Mouse (Mus musculus) ovary, adult 18-20 months (tissue): ENCODE data around the gene Cacna1s.

Source experiments
- DNase-seq: peaks from one replicate; pipeline ENCODE4 v3.0.0; 2022; ENCODE audit warnings: low spot score, mixed read lengths

Gene Cacna1s

DNA sequence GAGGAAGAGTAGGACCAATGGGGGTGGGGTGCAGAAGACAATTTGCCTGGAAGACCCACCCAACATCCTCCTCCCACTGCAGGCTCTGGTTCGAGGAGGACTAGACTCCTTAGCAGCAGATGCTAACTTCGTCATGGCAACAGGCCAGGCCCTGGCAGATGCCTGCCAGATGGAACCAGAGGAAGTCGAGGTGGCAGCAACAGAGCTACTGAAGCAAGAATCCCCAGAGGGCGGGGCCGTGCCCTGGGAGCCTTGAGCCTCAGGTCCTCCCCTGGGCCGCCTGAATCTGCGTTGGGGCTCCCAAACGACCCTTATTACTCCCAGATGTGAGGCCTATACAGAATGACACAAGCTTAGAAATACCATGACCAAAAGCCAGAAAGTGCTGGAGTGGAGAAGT lies 66.3 kb downstream of the Cacna1s start:
- no peak for DNase-seq

DNA sequence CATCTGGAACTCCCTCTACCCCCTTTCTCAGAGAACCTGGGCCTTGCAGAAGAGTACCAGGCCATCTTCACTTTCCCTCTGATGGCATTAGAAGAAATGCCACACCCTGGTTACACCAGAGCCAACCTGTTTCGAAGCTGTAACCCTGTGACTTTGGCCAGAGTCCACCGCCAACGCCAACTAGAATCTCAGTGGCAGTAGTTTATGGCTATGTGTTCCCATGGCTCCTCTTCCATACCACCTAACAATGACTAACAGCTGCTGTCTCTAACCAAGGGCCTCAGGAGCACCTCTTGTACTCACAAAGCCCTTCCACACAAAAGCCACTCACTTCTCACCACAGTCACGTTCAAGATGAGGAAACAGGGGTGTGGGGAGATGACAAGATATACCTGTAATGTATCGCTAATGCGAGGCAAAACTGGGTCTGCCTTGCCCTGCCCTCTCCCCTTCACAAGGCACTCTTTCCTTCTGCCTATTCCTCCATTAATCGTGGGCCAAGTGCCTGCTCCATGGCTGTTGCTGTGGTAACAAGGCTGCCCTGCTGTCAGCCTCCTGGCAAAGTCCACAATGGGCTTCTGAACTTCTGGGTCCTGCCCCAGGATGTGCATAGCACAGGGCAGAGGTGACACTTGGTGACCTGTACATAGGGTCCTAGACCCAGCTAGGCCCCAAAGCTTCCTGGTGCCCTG lies 67.2 kb downstream of the Cacna1s start:
- DNase-seq = no peak

DNA sequence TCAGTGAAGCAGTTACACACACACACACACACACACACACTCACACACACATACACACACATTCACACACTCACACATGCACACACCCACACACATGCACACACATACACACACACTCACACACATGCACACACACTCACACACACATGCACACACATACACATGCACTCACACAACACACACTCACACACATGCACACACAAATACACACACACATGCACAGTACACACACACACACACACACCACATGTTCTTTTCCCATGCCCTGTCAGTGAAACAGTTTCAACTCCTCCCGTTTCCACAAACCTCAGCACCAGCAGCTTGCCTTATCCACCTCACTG lies 67.7 kb downstream of the Cacna1s start:
- no peak for DNase-seq

DNA sequence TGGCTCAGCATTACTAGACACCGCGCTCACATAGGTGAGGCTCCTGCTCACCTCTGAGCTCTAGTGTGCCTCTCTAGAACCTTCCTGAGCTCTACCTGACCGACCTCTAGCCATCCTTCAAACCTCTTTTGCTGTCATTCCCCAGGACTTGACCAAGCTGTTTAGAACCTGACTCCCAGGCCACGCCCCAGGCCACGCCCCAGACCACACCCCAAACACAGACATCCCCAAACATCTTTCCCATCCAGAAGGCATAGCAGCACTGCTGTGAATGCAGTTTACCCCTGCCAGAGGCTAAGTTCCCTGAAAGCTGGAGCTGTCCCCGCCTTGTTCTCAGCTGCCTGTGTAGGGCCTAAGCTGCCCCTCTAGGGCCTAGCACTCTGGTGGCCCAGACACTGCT lies 68.2 kb downstream of the Cacna1s start:
- no peak for DNase-seq

DNA sequence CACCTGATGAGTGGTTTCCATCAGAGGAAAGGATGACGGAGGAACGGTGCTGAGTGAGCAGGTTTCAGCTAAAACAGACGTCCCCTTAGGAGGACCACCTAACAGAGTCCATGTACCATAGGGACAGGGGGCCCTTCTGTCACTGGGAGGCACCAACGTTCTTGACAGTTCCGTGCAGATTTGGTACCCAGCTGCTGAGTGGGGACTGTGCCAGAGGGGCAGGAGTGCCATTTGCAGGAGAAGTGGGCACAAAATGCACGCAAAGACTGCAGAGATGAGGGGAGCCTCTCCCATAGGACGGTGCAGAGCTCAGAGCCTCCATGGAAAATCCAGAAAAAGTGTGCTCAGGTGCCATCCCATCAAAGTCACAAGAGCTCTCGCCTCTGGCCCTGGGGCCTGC lies 69.5 kb downstream of the Cacna1s start:
- DNase-seq = no peak

DNA sequence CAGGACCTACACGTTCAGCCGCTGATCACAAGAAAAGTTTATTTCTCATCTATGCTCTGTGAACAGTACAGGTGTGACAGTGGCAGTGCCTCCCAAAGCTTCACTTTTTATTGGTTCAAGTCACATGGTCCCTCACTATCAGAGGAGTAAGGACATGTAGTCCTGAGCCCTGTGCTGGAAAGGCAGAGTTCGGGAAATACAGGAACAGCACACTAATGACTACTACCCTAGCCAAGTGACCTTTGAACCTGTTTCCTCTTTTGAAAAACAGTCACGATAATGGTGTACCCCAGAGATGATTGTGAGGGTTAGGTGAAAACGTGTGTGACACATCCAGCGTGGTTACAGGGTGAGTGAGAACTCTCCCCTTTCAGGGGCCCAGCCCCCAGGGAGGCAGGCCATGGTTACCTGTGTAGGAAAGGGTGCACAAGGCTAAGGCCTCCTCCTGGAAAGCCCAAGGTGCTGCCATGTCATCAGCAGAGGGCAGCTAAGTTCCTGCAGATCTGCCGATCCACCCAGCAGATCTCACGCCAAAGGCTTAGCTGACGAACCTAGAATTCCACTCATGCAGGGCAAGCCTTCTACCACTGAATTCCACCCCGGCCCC lies 73.7 kb downstream of the Cacna1s start:
- DNase-seq = no peak

DNA sequence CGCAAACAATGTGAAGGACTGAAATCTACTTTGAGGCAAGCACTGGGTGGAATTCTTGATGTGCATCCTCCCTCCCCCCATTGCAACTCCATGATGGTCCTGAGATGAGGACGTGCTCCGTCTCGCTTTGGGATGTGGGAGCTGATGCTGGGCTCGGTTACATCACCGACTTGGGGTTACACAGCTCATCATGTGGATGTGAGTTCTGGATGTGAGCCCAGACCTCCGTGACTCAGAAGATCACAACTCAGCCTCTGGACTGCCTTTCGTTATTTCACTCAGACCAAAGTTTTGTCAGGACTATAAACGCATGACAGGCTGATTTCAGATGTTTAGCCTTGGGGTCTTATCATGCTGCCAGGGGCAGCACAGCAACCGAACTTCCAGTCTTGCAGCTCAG lies 74.3 kb downstream of the Cacna1s start:
- DNase-seq = peak; percentile 52

DNA sequence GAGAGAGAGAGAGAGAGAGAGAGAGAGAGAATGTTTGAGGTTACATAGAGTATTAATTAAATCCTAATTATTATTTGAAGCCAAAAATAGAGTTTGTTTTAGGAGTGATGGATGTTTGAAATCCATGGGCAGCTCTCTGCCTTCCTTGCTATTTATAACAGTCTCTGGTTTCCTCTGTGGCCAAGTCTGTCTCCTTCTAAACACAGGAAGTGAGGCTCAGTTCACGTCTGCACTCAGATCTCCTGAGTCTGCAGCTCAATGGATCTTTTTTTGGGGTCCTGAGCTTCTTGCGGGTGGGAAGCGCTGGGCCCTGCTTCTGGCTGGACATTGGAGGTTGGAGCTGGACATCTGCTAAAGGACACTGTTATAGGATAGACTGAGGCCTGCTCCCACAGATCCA lies 75.3 kb downstream of the Cacna1s start:
- DNase-seq = no peak

DNA sequence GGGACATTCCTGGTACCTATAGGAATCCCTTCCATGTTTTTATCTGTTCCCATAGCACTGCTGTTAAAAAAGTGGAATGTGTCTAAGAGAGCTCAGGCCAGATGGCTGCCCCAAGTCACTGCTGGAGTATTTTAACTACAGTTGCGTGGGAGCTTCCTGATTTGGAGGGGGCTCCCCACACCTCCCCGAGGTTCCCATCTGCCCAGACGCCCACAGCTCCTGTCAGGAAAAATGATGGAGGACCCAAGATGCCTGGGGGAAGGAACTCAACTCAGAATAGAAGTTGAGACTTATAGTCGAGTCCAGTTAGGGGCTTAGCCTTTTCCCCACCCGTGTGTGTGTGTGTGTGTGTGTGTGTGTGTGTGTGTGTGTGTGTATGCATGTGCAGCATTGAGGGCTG lies 75.9 kb downstream of the Cacna1s start:
- DNase-seq = no peak

DNA sequence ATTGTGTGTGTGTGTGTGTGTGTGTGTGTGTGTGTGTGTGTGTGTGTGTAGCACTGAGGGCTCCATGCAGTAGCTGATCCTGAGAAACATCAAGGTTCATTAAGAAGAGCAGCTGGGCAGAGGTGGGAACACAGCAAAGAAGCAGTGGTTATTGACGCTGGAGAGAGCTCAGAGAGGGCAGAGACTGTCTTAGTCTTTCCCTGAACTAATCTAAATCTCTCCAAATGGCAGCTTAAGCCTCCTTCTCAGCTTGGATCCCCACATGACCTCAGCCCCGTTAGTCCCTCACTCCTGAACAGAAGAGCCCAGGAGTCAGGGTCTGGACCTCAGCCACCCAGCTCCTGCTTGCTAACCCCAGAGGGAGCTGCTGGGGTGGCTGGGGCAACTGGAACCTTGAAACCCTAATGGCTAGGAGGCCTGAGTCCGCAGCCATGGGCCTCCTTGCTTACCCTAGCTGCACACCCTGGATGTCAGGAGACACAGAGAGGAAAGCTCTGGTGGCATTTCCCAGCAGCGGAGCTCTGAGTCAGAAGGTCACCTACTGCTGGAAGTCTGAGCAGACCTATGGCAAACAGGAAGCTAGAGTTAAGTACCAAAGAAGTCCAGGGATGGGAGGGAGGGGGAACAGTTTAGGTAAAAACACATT lies 76.5 kb downstream of the Cacna1s start:
- DNase-seq = no peak

DNA sequence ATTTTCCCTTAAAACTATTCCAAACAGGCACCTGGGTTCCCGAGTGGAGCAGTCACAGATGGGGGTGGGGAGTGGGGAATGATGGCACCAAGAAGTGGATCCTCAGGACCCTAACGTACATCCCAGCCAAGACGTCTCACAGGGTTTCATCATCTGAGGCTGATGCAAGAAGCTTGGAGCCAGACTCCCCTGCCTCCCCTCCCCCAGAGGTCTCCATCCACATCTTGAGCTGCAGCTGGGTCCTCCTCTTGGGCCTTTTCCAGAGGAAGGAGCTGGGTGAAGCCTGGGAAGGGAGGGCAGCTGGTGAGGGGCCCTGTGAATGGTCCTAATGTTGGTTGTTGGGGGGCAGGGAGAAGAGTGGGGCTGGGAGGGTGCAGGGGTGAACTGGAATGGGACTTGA lies 77.6 kb downstream of the Cacna1s start:
- no peak for DNase-seq

DNA sequence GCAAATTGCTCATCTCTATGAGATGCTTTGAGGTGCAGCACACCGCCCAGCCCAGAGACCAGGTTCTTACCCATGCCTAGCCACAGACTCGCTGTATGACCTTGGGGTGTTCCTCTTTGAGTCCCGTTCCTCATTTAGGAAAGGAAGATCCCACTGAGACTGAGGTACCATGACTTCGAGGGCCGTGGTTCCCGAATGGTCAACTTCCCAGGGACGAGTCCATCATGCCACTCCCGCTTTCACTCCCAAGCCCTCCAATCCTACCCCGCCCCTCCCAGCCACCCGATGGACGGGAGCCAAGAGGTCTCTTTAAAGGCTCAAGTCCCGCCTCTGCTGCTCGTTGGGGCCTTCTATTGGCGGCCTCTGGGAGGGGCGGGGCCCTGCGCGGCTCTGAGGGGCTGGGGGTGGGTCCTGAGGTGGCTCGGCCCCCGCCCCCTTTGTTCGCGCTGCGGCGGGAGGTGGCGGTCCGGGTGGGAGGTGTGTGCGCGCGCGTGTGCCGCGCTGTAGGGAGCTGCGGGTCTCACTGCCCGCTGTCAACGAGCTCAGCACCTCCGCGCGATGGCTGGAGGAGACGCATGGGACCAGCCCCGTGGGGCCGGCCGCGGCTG lies 78.5 kb downstream of the Cacna1s start, which contains the start of gene Kif21b:
Gene Kif21b (plus strand): TSS at position 439 of the 608 bp plus-strand sequence.
- peak; percentile 80 for DNase-seq

DNA sequence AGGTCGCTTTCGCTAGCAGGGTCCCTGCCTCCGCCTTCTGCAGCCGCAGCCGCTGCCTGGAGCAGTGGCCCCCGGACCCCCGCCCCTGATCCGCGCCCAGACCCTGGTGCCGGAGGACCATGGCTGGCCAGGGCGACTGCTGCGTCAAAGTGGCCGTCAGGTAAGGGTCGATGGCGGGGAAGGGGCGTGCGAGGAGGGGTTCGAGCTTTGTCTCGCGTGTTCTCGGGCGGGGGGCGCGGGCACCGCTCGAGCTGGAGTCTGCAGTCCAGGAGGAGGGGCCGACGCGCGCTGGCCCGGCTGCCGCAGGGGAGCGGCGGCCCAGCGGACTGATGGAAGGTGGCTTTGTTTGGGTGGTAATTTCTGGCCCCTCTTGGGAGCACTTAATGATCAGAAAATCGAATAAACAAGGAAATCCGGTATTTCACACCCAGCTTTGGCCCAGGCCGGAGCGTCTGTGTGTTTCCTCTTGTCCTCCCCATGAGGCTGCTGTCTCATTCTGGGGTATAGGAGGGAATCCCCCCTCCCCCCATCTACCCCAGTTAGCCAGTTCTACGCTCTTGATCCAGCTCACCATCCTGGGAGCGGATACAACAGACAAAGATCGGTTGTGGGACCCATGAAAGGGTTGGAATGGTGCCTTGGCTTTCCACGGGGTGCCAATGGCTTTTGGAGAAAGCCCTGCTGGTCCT lies 79.2 kb downstream of the Cacna1s start:
- no peak for DNase-seq

DNA sequence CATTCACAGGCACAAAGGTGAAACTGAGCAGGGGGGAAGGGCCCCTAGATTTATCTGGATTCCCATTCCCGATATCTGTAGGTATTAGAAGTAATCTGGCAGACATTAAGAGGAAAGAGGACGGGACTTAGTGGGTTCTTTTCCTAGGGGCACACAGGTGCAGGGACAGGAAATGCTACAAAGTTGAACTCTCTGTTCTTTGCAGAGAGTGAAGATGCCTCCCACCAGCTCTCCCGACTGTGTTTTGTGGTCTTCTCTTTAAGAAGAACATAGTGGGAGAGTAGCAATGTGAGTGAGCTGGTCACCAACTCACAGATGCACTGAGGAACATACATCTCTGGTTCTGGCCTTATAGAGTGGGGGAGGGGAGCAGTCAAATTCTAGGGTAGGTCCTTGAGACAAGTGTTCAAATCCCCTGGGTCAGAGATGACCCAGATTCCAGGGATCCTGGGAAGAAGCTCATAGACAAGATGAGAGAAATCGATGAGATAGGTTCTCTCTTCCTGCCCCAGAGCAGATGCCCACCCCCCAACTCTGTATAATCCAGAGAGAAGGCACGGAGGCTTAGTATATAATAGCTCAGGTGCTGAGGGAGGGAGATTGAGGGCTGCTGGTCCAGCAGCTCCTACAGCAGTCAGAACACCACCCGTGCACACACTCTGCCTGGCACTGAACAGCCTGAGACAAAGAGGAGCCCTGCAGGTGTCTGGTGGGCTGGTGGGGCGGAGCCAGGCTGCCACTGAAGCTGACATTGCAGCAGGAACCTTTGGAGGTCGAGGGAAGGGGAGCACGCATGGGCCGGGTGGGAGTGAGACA lies 80.0 kb downstream of the Cacna1s start:
- DNase-seq = no peak

DNA sequence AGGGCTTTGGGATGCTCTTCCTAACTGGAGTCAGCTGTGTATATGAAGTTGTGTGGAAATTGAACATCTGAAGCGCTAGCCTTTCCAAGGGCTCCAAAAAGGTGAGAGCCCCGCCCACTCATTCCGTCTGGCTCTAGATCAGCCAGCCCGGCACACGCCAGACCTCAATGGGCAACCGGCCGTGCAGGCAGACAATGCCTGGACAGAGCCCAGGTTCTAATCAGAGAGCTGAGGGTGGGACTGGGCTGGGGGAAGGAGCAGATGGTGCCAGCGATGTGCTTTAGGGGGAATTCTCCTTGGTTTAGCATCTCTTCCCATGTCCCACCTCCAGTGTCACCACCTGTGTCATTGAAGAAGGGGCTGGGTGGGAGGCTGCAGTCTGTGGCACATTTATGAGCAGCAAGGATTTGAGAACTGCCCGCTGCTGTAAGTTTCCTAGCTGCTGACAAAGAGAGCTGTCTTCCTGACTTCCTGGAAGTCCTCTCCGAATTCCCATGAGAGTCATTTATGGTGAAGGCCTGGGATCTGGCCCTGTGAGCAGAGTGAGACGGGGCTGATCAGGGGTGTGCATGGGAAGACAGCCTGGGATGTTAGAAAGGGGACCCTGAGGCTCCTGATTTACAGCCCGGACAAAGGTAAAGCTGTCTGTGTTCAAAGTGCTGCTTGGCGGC lies 81.2 kb downstream of the Cacna1s start:
- no peak for DNase-seq

DNA sequence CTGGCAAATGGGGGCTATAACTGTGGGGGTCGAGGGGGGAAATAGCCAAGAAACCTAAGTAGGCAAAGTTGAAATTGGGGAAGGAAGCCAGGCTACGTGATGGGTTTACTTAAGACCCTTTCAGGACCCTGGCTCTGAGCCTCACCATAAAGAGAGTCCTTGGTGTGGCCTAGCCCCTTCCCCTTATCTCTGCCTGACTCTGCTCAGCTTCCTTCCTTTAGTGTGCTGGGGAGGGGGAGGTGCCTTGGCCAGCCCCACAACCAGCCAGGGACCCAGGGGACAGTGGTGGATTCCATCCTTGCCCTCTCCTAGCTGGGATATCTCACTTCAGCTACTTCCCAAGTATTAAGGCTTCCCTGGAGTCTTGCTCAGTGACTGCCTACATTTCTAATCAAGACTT lies 82.0 kb downstream of the Cacna1s start:
- DNase-seq = no peak

DNA sequence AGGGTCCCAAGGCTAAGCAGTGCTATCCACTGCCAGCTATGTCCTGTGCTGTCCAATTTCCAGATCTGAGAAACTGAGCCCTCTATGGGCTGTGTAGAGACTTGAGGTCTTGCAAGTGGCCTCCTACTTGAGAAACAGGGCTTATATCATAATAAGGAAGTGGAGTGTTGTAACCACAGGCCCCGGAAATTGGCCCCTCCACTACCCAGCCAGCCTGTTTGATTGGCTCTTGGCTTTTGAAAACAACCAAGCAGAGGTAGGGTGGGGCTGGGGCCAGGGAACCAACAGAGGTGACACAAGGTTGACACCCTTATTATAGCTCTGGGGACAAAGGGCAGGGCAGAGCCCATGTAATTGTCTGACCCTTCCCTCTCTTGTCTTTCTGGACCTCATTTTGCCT lies 82.5 kb downstream of the Cacna1s start:
- DNase-seq = no peak

DNA sequence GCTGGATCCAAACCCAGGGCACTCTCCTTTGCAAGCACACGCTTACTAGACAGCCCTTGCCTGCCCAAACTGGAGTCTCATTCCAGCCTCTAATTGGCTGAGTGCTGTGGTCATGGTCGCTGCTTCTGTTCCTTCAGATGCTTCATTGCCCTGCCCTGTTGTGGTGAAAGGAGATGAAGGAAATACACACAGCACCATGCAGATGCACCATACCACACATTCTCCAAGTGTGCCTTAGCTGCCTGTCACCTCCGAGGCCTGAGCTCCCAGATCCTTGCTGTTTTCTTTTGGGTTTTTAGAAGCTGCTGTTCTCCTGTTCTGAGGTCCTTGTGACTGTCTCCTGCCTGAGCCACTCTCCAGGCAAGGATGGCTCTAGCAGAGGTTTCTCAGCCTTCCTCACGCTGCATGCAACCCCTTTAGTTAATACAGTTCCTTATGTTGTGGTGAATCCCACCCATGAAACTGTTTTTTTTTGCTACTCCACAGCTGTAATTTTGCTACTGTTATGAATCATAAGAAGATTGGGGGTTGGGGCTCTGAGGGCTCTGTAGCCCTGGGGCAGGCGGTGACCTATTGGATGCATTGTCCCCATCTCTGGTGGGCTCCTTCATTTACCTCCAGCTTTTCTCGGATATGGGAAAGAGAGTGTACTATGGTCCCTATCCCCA lies 83.4 kb downstream of the Cacna1s start:
- DNase-seq = no peak

DNA sequence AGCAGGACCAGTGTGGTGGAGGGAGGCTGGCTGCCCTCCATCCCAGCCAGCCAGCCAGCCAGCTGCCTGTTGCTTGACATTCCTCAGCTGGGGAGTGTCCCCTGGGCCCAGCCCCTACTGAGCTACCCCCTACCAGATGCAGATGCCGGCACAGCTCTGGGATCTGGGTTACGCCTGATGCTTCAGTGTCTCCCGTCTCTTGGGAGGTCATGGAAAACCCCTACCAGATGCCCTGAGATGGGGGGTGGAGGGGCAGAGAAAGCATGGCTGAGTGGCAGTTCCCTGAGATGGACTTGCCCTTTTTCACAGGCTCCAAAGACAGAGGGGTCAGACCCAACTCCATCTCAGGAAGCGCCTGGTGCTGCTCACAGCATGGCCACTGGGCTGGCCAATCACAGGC lies 84.0 kb downstream of the Cacna1s start:
- no peak for DNase-seq

DNA sequence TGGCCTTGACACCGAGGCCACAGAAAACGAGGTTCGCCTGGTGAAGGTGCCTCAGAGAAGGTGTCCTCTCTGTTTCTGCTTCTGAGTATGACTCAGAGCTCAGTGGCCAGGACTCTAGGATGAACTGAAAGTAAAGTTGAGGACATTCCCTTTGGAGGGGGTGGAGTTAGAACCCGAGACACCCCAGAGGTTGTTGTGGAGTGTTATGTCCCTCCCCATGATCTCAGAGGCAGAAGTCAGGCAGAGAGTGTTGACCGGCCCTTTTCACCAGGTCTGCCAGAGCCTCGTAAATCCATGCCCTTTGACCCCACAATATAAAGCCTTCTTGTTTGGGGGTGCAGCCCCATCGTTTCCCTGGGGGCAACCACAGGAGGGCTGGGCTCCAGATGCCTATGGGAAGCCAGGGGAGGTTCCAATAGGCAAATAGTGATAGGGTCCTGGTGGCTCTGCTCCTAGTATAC lies 84.6 kb downstream of the Cacna1s start:
- DNase-seq = no peak

DNA sequence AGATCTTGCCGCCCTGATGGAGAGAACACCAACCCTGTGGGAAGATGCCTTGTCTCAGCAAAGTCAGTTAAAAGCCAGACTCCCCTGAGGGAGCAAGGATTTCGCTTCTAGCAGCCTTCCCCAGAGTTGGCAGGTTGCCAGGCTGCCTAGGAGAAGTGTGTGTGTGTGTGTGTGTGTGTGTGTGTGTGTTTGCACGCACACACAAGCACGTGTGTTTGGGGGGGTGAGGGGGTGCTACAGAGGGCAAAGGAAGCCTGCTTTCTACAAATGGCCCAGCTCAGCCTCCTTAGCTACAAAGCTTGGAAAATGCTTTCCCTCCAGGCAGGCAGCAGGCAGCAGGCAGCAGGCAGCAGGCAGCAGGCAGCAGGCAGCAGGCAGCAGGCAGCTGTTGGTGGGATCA lies 85.0 kb downstream of the Cacna1s start:
- no peak for DNase-seq
